Mouse (Mus musculus) mature B cell (primary cell): ENCODE measurements at regions not wholly inside any gene's neighbourhood (a gene's known extent, or its start where the extent isn't known, plus 50 kb on each side); places are given as distances from the start of the nearest gene placed in this dataset.

ENCODE experiments used
- in situ Hi-C: fragments of 300-500 bp; cut with MboI; formaldehyde crosslinking; loops from 2 replicates; pipeline ENCODE4 v1.14.3; 2019

- in situ Hi-C loops: loop anchor here (5.0 kb wide), 1 partner anchor 97 kb away; no protein-coding TSS in a partner anchor
Observed at GRCm38 (mm10) chr7:90030486-90031250, 49.9 kb upstream of the Eed start.

GRCm38 (mm10) chr7:90033086-90033485 is 52.3 kb upstream of the Eed start:
- in situ Hi-C loops: loop anchor here (5.0 kb wide), 1 partner anchor 94 kb away; no protein-coding TSS in a partner anchor

- in situ Hi-C loops: loop anchor here (5.0 kb wide), 1 partner anchor 94 kb away; no protein-coding TSS in a partner anchor
Observed at GRCm38 (mm10) chr7:90033640-90034312, 53.0 kb upstream of the Eed start.

GRCm38 (mm10) chr7:90034498-90034897 is 53.7 kb upstream of the Eed start:
- in situ Hi-C loops: loop anchor here (5.0 kb wide), 1 partner anchor 93 kb away; no protein-coding TSS in a partner anchor

- in situ Hi-C loops: no loop called here
Observed at GRCm38 (mm10) chr7:90035396-90035795, 54.6 kb upstream of the Eed start.

- in situ Hi-C loops: no loop called here
Observed at GRCm38 (mm10) chr7:90037736-90038135, 57.0 kb upstream of the Eed start.

GRCm38 (mm10) chr7:90039504-90039903 is 58.7 kb upstream of the Eed start:
- in situ Hi-C loops: no loop called here

GRCm38 (mm10) chr7:90040581-90041340 is 60.0 kb upstream of the Eed start:
- in situ Hi-C loops: no loop called here

GRCm38 (mm10) chr7:90041565-90042024 is 60.8 kb upstream of the Eed start:
- in situ Hi-C loops: no loop called here

GRCm38 (mm10) chr7:90042364-90042763 is 61.6 kb upstream of the Eed start:
- in situ Hi-C loops: no loop called here

GRCm38 (mm10) chr7:90043526-90043925 is 62.7 kb upstream of the Eed start:
- in situ Hi-C loops: no loop called here

- in situ Hi-C loops: no loop called here
Observed at GRCm38 (mm10) chr7:90044100-90044698, 63.4 kb upstream of the Eed start.

- in situ Hi-C loops: no loop called here
Observed at GRCm38 (mm10) chr7:90045208-90045800, 64.5 kb upstream of the Eed start.

- in situ Hi-C loops: no loop called here
Observed at GRCm38 (mm10) chr7:90046228-90046627, 65.4 kb upstream of the Eed start.

GRCm38 (mm10) chr7:90046862-90047261 is 66.1 kb upstream of the Eed start:
- in situ Hi-C loops: no loop called here

GRCm38 (mm10) chr7:90048401-90049307 is 67.9 kb upstream of the Eed start:
- in situ Hi-C loops: no loop called here

- in situ Hi-C loops: no loop called here
Observed at GRCm38 (mm10) chr7:90049831-90050237, 69.1 kb upstream of the Eed start.

- in situ Hi-C loops: no loop called here
Observed at GRCm38 (mm10) chr7:90054795-90055511, 74.2 kb upstream of the Eed start.

- in situ Hi-C loops: no loop called here
Observed at GRCm38 (mm10) chr7:90057947-90058346, 72.1 kb upstream of the Picalm start.

GRCm38 (mm10) chr7:90058636-90059035 is 71.4 kb upstream of the Picalm start:
- in situ Hi-C loops: no loop called here
